Mouse (Mus musculus) testis, adult 2 months (tissue): ENCODE results near the gene Patj. TPM values are rescaled to one million over a fixed set of nuclear protein-coding genes. Genes with fewer than 3 reads are reported as not detected.

Experiments used
- H3K27ac ChIP-seq: fragments of 200-500 bp; 2 replicates; pipeline ENCODE4 v1.5.1; 2012; ENCODE audit warnings: low read depth, low read length; ENCODE audit not compliant: control insufficient read depth, insufficient read depth
- H3K27me3 ChIP-seq: fragments of 200-500 bp; 2 replicates; pipeline ENCODE4 v1.6.1; 2012; ENCODE audit warnings: mild to moderate bottlenecking, low read length, moderate library complexity; ENCODE audit not compliant: control insufficient read depth, insufficient read depth
- H3K36me3 ChIP-seq: fragments of 200-500 bp; 2 replicates; pipeline ENCODE4 v1.6.1; 2012; ENCODE audit warnings: mild to moderate bottlenecking, low read length; ENCODE audit not compliant: control insufficient read depth, insufficient read depth
- H3K4me1 ChIP-seq: fragments of 200-500 bp; 2 replicates; pipeline ENCODE4 v1.6.1; 2012; ENCODE audit warnings: low read length; ENCODE audit not compliant: control insufficient read depth, insufficient read depth
- H3K4me3 ChIP-seq: fragments of 200-500 bp; 2 replicates; pipeline ENCODE4 v1.5.1; 2012; ENCODE audit warnings: low read depth, mild to moderate bottlenecking, low read length, moderate library complexity, mixed read lengths; ENCODE audit not compliant: control insufficient read depth
- CTCF ChIP-seq: fragments of 200-500 bp; IDR thresholded peaks from 2 replicates; pipeline ENCODE4 v1.5.1; 2012; ENCODE audit warnings: low read depth, mild to moderate bottlenecking, inconsistent platforms, low read length, moderate library complexity; ENCODE audit not compliant: control insufficient read depth, insufficient read depth, insufficient replicate concordance
- POLR2A ChIP-seq: fragments of 200-500 bp; IDR thresholded peaks from 2 replicates; pipeline ENCODE4 v1.6.1; 2012; ENCODE audit warnings: low read depth, mild to moderate bottlenecking, inconsistent platforms, low read length, moderate library complexity; ENCODE audit not compliant: control insufficient read depth
- polyA plus RNA-seq: library from polyadenylated mRNA; depleted of rRNA; stranded (reverse); fragments of >200 nt; gene quantifications from 2 replicates; pipeline ENCODE4 v1.2.3, GENCODE M21; 2012

Gene Patj
- polyA plus RNA-seq, 1 experiment, result 5.9 TPM

DNA sequence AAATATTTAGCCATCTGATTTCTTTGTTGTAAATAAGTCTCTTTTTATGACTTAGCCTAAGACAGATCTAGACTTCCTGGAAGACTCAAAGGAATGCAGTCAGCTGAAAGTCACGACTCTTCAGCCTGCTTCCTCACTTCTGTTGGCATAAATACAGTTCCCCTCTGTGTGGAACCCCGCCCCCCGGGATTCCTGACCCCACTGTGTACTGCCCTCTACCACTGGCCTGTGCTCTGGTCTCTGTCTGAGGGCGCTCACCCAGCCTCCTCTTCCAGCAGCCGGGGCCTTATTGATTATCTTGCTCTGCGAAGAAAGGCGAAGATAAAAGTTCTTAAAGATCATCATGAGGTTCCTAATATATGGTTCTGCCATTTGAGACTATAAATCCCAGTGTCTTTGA, 258.1 kb downstream of the Patj start:
- Histone ChIP-seq H3K36me3 (no peaks in the 10 kb centered on the region), H3K27ac (no peak overlapping the region), H3K4me1 (no peaks in the 10 kb centered on the region), H3K27me3 (no peaks in the 10 kb centered on the region), H3K4me3 (no peak overlapping the region)
- TF ChIP-seq CTCF (no peak), POLR2A (no peak)

DNA sequence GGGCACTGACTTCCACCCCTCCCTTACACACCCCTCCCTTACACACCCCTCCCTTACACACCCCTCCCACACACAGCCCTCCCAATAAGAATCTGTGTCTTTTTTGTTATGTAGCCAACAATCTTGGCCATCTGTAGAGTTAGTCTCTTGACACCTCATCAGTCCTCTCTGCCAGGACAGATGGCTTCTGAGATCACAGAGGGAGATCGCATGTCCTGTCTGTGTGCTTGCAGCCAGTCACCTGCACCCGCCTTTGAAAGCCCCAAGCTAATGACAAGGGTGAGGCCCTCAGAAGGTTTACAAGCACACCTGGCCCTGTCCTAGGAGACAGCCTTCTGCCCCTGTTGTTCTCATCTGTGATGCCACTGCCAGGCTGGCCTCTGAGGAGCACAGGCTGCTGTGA, 258.8 kb downstream of the Patj start:
- no peak overlapping the region for H3K27ac ChIP-seq
- no peaks in the 10 kb centered on the region for H3K4me1 ChIP-seq
- TF ChIP-seq POLR2A (no peak), CTCF (no peak)
- no peaks in the 10 kb centered on the region for H3K27me3 ChIP-seq
- no peaks in the 10 kb centered on the region for H3K36me3 ChIP-seq
- H3K4me3 ChIP-seq, result no peak overlapping the region

DNA sequence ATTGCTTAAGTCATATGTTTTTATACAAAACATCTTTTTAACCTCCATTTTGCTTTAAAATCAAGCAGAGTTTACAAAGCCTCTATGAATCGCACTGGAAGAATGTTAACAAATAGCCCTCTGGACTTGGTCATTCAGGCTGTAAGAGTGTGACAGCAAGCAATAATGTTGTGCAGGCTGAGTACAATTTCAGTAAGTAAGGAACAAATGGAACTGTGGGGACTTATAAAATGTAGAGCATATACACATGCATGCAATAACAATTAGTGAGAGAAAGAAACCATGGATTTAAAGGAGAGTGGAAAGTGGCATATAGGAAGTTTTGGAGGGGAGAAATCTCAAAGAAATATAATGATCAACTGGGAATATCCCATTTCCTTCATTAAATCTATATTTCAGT, 261.2 kb downstream of the Patj start:
- H3K27ac ChIP-seq, result no peak overlapping the region
- no peaks in the 10 kb centered on the region for H3K4me1 ChIP-seq
- H3K4me3 ChIP-seq, result no peak overlapping the region
- TF ChIP-seq CTCF, result no peak
- no peak for TF ChIP-seq POLR2A
- no peaks in the 10 kb centered on the region for H3K36me3 ChIP-seq
- H3K27me3 ChIP-seq, result no peaks in the 10 kb centered on the region

DNA sequence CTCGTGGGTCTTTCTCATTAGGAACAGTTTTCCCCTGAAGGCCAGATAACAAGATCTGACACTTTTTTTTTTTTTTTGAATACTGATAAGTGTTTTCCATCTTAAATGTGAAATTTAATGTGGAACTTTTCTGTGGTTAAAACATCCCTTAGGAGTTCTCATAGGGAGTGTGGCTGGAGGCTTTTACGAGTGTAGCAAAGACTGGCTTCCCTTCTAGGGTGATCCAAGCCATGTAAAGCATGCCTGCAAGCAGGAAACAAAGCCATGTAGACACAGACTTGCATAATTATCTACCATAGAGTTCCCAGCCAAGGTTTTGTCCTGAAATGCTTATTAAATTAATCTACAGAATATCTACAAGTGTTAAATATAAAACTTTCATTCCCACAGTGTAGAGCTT, 263.4 kb downstream of the Patj start:
- H3K27ac ChIP-seq, result no peak overlapping the region
- TF ChIP-seq POLR2A (no peak), CTCF (no peak)
- no peaks in the 10 kb centered on the region for H3K36me3 ChIP-seq
- H3K4me1 ChIP-seq, result no peaks in the 10 kb centered on the region
- no peak overlapping the region for H3K4me3 ChIP-seq
- H3K27me3 ChIP-seq, result no peaks in the 10 kb centered on the region

DNA sequence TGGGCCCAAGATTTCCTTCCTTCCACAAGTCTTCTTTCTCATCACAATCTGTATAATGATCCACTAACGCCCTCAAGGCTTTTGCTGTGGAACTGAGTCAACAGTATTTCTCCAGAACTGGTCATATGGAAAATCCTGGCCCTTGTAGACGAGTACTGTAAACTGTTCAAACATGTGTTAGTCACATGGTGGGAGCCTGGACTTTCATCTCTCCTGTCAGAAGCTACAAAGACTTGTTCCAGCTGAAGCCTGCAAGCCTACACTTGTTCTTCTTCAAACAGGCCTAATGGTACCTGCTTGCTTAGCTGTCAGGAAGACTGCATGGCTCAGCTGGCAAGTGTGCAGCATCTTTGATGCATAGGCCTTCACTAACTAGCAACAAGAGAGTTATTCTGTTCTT, 264.9 kb downstream of the Patj start:
- no peaks in the 10 kb centered on the region for H3K27me3 ChIP-seq
- no peaks in the 10 kb centered on the region for H3K36me3 ChIP-seq
- no peak overlapping the region for H3K27ac ChIP-seq
- H3K4me3 ChIP-seq, result no peak overlapping the region
- TF ChIP-seq CTCF (no peak), POLR2A (no peak)
- H3K4me1 ChIP-seq, result no peaks in the 10 kb centered on the region

DNA sequence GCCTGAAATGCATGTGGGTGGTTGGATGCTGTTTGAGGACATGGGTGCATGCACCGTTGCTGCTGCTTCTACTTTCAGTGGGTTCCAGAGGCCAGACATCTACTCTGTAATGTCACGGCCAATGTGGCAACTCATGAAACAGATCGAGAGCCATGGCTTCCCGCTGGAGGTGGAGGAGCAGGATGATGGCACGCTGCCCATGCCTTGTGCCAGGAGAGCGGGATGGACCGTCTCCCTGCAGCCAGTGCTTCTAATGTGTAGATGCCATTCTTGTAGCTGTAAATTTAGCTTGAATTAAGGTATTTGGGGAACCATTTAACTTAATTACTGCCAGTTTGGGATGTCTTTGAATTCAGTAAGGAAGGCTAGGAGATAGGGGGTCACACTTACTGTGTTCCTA, 270.3 kb downstream of the Patj start:
- no peak overlapping the region for H3K4me3 ChIP-seq
- H3K4me1 ChIP-seq, result 0 out of 2 replicates have a peak, but pooled peaks cover 2% of the 10 kb centered on the region
- H3K27me3 ChIP-seq, result no peaks in the 10 kb centered on the region
- TF ChIP-seq CTCF (no peak), POLR2A (no peak)
- no peak overlapping the region for H3K27ac ChIP-seq
- no peaks in the 10 kb centered on the region for H3K36me3 ChIP-seq

DNA sequence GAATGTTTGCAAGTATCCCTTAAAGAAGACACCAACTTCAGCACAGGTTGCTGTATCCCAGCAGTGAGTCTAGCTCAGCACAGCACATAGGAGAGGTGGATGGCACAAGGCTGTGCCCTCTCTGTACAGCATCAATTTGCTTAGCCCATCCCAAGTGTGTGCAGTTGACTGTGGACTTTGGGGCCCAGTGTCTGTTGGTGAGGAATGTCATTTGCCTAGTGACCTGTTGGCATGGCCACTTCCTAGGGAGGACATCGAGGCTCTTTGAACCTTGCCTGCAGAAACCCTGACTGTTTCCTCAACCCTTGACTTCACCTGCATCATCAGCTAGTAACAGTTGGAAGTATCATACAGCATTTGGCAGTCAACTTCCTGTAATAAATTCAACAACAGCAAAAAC, 270.9 kb downstream of the Patj start:
- Histone ChIP-seq H3K27me3 (no peaks in the 10 kb centered on the region), H3K4me1 (0 out of 2 replicates have a peak, but pooled peaks cover 2% of the 10 kb centered on the region), H3K27ac (no peak overlapping the region), H3K36me3 (no peaks in the 10 kb centered on the region), H3K4me3 (no peak overlapping the region)
- TF ChIP-seq POLR2A (no peak), CTCF (no peak)

DNA sequence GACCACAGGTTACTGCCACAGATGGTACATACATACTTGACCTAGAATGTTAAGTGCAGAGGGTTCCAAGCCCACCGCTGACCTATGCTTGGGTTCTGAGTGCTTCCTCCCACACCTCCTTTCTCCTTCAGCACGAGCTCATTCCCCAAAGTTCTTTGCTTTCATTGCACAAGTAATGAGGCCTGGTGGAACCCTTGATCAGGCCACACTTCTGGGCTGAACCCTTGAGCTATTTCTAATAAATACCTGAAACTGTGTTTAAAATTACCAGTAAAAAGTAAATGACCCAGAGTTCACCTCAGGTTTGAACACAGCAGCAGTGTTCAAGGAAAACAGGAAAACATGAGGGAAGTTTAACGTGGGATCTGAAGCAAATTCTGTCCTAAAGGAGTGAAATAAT, 271.4 kb downstream of the Patj start:
- TF ChIP-seq CTCF, result no peak
- no peak for TF ChIP-seq POLR2A
- no peaks in the 10 kb centered on the region for H3K36me3 ChIP-seq
- no peaks in the 10 kb centered on the region for H3K27me3 ChIP-seq
- no peak overlapping the region for H3K4me3 ChIP-seq
- H3K27ac ChIP-seq, result no peak overlapping the region
- 0 out of 2 replicates have a peak, but pooled peaks cover 2% of the 10 kb centered on the region for H3K4me1 ChIP-seq
